Mouse (Mus musculus): ENCODE results near the gene Nfkb1.

Gene Nfkb1

DNA sequence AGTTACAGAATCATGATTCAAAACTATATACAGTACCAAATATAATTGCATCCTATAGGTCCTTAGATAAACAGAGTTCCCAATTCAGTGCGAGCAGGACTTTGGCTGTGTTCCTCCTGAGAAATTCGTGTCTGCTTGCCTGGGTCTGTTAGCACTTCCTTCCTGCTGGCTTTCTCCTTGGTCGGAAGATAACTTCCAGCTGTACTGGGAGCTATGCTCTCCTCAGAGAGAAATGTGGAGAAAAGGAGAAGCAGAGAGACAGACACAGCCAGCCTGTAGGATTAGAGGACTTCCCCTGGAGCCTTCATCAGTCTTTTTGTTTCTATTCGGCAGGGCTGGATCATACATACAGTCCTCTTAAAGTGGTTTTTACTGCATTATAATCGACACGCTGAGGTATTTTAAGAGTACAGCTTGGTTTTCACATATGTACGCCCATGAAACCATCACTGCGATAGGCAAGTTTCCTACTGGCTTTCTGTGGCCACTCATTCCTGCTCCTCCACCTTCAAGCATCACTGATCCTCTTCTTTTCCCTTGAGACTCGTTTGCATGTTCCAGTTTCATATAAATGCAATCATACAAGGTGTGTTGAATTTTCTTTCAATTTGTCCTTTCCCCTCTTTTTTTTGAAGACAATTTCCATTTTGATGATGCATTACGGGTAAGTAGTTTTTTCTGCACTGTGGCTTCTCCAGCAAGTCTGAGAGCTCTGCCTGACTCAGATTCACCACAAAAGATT is 8.3 kb upstream of the Nfkb1 start:
- no peak for DNase-seq

DNA sequence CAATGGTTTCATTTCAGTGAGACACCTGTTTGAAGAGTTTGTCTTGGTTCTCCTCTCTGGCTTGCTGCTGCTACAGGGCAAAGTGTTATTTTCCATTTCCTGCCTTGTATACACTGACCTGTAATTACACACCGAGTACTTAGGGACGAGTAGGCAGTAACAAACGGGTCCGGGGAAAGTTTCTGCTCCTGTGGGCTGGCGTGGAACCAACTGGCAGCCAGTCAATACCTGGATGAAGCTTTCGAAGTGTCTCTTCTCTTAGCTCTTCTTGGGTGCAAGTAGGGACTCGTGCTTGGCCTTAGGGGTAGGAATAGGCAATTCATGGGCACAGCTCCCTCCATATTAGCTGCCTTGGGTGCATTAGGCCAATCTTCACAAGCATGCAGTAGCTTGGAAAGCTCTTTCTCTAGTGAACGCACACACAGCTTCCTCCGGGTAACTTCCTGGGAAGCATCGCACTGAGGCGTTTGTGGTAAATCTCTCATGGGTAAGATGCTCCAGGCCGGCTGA is 7.2 kb upstream of the Nfkb1 start:
- DNase-seq = peak in 1 of 2 experiments; percentile 27

DNA sequence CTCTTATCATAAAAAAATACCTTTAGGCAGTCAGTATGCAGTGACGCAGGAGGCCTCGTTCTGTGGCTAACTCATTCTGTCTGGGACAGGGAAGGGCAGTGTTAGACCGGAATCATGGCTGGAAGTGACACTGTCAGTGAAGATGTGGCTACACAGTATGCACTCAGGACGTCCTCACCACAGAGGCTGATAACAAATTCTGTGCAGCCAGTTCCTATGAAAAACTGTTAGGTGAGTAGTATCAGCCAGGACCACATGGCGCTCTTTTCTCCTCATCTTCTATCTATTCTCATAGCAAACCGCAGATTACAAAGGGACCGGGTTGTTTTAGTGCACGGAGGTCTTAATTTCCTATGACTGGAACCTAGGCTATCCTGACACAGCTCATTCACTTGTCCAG is 4.9 kb upstream of the Nfkb1 start:
- DNase-seq = no peak

DNA sequence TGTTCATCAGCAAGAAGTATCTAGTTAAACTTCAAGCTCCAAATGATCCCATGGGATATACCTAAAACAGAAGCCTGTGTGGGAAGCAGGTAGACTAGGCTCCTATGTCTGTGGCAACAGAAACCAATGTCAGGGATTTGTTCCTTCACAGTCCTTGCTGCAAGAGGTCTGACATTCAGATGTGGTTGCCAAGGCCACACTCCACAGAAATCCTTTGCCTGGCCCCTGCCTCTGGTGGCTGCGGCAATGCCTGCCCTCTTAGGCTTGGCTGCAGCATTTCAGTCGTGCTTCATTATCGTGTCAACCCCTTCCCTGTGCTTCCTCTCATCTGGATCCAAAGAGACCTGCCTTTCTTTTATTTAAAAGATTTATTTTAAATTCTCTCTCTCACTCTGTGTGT is 1.7 kb upstream of the Nfkb1 start:
- DNase-seq = peak in 1 of 2 experiments; percentile 16

DNA sequence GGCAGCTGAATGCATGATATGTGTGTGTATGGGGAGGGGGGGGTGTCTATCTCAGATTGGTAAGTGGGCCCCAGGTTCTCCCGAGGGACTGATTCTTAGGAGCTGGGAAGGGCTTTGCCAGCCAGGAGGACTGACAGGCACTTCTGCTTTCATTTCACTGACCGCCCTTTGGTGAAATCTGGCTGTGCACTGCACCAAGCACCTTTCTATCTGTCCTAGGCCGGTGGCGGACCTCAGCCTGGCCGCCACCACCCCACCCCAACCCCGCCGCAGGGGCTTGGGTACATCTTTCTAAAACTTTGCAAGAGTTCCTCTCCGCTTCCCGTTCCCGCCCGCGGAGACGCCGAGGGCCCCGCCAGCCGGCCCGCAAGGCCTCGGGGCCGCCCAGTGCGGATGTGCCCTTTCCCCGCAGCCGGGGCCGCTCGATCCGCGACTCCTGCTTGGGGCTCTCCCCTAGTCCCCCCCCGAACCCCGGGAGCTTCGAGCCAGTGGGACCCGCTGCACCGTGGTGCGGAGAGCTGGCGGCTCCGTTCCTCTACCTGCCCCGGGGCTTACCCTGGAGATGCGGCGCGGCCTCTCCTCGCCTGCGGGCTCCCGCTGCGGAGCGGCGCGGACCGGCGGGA is 668 bp downstream of the Nfkb1 start:
- DNase-seq = peak; percentile 54 to 64

DNA sequence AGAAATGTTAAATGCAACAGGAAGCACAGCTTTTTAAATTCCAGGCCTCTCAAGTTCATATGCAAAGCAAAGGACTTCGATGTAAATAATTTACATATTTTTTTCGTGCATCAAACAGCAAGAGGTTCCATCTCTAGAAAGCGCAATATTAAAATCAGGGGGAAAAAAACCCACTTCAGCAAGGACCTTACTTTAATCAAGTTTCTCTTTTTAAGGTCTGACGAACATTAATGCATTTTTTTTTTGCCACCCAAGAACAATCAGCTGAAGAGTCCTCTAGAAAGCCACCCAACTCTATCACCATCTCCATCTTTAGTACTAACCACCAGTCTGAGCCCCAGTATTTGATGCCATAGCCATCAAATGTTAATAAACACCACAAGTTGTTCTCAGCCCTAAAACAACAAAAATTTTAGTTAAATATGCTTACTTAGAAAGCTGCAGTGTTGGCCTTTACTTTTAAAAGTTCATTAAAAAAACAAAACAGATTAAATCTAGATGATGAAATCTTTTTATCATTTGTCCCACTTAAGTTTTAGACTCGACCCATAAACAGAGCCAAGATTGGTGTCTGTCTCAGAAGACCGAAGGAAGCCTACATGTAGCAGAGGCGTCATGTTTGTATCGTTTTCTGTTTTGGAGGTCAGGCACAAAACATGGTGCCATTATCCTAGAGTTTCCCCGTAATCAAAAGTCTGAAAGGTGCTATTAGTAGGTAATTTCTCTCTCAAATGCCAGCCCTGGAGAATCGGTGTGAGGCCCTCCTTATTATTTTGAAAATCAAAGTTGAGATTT is 1.4 kb downstream of the Nfkb1 start:
- no peak for DNase-seq

DNA sequence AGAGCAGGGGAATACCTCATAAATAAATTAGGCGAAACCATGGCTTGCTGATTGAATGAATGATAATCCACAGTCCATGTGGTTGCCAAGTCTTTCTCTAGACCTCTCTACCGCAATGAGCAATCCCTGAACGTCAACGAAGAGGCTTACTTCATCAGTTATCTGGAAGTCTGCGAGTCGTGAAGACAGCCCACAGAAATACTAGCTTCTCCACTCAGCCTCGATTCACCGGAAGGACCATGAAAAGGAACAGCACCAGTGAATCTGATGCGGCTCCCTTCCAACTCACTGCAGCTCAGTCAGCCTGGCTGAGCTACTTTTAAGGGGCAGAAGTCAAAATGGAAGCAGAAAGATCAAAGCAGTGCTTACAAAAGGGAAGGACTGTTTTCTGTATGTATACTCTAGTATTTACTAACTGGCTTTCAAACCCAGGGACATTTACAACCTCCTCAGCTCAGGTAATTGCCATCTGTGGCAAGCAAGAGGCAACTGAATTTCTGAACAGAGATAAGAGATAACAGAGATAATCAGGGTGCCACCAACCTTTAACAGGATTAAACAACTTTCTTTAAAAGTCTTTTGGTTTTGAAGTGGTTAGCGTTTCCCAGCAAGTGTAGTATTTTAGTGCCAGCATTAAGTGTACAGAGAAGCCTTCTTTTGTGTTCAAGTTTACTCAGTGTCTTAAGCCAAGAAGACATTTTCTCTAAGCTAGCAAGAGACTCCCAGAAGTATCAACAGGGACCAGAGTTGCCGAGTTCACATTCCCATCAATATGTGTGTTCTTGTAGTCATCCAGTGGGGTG is 2.2 kb downstream of the Nfkb1 start:
- no peak for DNase-seq

DNA sequence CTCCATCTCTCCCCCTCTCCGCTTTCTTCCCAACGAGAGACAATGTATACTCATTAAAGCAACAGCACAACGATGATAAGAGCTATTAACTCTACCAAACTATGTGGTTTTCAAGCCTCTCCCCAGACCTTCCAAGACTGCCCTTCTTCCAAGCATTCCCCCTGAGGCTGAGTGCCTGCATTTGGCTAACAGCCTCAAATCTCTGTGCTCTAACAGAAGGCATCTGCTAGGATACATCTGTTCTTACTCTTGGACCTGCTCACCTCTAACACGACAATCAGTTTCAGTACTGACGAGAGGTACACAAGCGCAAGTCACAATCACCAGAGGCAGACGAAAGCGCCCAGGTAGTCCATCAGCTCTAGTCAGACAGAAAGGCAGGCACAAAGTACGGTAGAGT is 3.4 kb downstream of the Nfkb1 start:
- no peak for DNase-seq

DNA sequence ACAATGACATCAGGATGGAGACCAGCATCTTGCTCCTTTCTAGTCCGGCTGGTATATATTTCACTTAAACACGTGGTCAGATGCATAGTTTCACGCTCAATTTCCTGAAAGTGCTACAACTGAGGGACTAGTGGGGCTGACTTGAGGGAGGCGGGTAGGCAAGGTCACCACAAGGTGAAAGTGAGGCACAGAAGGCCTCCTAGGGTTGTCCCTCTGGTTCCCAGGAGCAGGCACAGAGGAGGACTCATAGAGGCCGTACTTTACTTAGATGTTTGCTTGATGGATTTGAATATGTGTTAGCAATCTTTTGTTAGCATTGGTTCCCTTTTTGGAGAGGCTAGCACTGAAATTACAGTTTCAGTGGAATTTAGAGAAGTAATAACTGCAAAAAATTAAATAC is 4.9 kb downstream of the Nfkb1 start:
- no peak for DNase-seq

DNA sequence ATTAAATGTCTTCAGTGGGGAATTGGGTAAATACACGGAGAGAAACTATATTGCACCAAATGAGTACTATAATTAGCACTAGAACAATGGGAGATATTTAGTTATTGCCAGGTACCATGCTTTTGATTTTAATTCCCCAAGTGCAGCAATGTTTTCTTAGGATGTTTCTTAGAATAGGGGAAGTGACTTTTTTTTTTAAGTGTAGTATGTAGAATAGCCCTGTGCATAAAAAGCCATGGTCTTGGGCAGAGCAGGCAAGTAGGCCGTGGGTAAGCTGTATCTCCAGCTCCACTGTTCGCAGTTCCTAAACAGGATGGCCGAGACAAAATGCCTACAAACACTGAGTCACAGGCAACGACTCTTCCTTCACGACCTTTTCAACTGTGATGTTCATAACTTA is 8.1 kb downstream of the Nfkb1 start:
- DNase-seq = no peak

DNA sequence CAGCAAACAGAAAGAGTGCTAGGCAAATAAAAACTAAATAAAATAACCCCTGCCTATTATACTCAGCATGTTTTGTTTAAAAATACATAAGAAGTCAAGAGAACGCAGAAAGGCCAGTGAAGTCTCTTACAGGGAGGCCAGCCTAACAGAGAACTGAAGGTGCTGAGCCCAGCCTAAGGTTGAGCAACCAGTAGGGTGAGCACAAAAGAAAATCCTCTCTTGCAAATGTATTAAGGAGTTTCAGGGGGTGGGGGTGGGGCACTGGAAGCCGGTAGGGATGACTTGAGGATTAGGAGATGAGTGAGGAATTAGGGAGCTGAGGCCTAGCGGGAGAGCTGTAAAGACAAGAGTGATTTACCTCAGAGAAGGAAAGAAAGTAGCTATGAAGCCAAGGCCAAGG is 9.1 kb downstream of the Nfkb1 start:
- no peak for DNase-seq

DNA sequence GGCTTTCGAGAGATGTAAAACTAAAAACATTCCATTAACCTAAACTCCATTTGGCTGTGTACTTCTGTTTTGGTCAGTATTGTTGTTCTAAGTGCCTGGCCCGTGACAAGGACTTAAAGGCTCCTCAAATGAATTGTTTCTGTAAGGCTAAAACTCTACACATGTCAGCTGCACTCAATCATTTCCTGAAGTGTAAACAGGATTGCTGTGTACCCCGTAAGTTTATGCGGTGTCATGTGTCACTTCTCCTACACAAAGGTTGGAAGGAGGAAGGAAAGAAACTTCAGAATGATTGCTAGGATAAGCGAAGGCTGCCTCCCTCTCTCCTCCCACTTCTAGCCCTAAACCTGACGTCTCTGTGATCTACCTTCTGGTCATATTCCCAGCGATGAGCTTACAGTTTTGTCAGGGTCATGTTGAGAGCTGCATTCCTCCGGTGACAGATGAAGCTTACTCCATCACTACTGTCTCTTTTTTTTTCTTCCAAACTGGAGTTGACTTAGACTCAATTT is 10.0 kb downstream of the Nfkb1 start:
- no peak for DNase-seq

DNA sequence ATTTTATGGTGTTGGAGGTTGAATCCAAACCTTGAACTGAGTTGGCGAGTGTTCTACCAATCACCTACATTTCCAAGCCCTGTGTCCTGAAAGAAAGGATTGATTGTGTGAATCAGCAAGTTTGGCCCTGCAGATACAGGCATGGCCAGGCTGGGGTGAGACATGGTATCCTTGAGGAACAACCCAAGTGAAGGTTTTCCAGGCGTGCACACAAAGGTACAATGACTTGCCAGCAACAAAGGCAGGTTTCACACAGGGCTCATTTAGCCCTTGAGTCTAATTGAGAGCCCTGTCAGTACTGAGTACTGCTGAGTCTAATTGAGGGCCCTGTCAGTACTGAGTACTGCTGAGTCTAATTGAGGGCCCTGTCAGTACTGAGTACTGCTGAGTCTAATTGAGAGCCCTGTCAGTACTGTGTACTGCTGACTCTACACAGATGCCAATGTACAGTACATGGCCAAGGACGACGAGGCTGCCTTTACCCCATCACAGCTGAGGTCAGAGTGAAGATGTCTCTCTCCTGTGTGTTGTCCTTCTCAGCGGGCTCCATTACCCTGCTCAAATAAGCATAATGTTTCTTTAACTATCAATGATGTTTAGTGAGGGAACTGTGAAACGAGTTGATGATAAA is 11.0 kb downstream of the Nfkb1 start:
- no peak for DNase-seq

DNA sequence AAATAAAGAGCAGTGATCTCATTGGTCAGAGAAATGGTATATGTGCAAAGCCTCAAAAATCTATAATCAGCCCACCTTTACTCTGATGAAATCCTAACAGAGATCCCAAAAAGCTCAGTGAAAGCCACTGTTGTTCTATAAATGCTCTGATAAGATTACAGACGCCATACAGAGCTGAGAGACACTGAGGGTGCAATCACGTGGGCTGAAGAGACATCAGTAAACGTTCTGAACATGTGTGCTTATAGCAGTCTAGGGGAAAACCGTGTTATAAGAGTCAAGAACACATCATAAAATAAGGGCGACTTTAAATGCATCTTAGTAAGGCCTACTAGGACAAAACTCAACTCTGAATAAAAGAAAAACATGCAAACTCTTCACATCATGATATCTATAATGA is 14.3 kb downstream of the Nfkb1 start:
- no peak for DNase-seq

DNA sequence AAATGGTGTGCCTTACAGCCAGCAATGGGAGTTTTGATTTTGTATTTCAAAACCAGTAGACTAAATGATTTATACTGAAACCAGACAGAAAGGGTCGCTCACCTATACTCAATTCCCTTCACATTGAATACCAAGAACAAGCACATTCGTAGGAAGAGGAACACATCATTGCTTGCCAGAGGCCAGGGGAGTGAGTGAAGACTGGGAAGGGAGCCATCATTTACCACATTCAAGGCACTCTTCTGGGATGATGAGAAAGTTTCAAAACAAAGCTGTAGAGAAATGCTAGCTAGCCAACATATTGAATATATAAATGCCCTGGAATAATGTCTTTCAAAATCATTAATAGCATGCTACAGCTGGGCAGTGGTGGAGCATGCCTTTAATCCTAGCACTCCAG is 15.0 kb downstream of the Nfkb1 start:
- DNase-seq = no peak

DNA sequence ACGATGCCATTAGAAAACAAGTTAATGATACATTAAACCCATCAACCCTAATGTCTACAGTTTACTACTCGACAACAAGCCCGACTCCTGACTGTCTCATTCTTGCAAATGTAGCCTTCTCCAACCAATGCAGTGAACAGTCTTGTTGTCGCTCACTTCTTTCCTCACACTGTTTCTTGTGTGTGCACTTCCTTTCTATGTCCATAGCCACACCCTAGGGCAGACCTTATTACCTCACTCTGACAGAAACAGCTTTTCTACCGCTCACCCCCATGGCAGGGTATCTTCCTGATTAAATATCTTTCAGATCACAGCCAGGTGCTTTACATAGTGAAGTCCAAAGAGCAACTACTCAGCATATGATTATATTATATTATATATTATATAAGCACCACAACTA is 15.9 kb downstream of the Nfkb1 start:
- no peak for DNase-seq

DNA sequence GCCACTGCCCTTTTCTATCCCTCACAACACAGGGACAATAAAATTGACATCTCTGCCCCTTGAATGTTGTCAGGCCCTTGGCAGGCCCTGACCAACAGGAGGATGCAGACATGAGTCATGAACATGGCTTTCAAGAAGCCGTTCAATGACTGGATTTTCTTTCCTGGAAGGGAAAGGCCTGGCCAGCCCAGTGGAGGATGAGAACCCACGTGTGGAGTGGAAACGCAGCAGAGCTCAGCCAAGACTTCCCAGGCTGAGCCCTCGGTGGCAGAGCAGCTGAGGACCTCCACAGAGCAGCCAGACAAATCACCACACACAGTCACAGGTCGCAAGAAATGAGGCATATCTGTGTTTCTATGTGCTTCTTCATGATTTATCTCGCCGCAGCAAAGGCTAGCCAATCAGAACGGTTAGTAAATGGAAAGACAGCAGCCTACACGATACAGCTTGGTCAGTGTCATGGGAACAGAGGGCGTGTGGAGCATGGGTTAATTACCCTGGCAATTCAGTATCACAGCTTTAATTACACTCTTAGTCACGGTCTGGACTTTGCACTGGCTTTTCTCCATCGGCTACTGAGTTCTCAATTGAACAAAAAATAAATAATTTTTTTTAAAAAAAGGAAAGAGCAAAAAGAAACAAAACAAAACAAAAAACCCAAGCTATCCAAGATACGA is 16.5 kb downstream of the Nfkb1 start:
- DNase-seq = peak in 1 of 2 experiments; percentile 36

DNA sequence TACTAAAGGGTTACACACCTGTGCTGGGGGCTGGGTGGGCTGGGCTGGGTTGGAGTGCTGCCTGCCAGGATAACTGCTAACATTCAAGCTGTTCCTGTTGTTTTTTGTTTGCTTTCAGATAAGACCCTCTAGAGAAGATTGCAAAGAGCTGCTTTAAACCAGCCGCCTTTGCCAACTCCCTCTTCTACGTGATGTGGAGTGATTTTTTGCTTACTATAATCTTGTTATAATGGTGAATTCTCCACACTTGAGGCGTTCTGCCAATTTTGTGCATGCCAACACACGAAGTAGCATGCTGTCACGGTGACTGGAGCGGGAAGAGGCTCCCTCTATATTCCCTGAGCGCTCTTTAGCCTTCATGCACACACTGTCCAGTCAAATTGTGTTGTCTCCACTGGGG is 17.7 kb downstream of the Nfkb1 start:
- peak; percentile 67 to 72 for DNase-seq

DNA sequence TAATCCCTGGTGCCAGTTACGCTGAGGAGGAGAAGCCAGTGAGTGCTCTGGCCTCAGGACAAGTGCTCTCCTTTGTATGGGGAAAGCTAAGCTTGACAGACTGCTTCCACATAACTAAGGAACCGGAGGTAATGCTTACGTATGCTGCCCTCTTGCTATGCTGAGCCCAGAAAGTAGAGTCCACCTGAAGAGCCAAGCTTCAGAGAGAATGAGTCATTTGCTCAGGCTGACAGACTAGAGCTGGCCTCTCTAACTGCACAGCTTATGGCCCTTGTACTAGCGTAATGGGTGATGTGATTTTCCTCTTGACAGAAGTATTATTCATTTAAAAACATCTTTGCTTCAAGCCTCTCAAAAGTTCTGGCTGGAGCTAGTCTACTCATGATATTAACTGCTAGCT is 18.3 kb downstream of the Nfkb1 start:
- no peak for DNase-seq

DNA sequence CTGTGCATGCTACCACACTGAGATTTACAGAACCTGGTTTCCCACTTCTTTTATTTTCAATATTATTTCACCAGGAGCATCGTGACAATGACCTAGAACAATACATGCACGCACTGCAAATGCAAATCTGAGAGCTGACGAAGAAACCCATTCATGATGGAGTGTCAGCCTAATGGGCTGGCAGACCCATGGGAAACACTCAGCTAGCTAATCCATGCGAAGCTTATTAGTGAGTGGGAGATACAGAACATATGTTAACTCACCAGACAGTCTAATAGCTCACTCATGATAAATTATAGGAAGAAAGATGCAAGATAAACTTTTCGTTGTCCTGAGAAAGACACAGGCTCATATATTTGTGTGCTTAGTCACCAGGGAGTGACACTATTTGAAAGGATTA is 19.2 kb downstream of the Nfkb1 start:
- DNase-seq = no peak

DNA sequence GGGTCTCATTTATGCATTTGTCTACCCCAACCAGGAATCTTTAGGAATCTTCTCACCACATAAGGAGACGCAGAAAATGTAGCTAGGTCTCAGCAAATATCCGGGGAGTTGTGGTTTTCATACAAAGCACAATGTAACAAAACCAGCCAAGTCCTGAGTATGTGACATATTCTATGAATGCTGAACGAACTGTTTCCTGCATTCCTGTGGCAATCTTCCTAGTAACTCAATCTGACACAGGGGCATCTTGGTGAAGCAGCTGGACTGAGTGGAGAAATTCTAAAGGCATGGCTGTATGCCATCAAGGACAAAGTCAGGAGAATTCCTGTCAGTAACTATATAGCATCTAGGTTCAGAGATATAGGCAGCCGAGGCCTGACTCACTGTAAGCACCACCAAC is 20.5 kb downstream of the Nfkb1 start:
- DNase-seq = no peak

DNA sequence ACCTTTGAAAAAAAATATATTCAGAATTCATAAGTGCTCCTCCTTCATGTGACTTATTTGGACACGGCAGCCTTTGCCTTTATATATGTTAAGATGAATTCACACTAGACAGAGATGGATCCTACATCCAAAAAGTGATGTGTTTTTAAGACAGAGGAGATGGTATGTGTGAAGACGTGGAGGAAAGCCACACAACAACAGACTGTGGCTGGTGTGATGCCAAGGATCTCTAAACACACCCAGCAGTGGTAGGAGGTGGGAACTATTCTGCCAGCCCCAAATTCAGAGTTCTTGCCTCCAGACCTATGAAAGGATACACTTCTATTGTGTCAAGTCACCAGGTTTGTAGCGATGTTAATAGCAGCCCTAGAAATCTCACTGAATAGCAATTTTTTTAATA is 24.3 kb downstream of the Nfkb1 start:
- DNase-seq = no peak
